Mouse (Mus musculus): ENCODE measurements at regions not wholly inside any gene's neighbourhood (a gene's known extent, or its start where the extent isn't known, plus 50 kb on each side); places are given as distances from the start of the nearest gene placed in this dataset.

DNA sequence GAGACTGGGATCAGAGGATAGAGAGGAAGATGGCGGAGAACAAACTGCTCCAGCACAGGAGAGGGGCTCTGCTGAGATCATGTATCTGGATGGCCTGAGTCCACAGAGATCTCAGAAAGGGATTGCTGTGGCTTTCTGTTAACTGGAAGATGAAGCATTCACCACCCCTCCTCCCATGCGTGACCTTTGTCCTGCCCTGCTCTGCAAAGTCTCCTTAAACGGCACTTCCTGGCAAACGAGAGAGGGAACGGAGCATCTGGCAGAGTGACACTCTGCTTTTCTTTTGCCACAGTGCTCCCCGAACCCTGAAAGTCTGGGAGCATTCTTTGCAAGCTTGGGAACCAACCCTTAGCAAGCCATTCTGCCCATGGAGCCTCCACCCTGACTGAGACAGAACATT, 147.1 kb downstream of the Adamts15 start:
- DNase-seq (ENCODE audit: inconsistent age in 2 of 2, low spot score in 1 of 2) = no peak

DNA sequence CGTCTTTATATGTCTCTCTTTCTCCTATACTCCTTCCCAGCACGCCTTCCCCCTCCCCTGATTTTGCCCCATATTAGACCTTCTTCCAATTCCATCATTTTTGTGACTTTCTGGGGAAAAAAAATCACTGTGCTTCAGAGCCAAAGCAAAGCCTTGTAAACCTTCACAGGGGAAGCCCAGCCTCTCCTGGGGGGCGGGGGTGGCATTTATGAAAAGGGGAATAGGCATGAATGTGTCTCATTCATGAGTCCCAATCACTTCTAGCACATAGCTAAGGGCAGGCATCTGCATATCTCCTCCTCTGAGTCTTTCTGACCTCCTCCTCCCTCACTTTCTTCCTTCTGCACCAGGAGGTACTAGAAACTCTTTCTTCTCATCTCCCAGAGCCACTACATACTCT, 149.8 kb downstream of the Adamts15 start:
- no peak for DNase-seq (ENCODE audit: inconsistent age in 2 of 2, low spot score in 1 of 2)

DNA sequence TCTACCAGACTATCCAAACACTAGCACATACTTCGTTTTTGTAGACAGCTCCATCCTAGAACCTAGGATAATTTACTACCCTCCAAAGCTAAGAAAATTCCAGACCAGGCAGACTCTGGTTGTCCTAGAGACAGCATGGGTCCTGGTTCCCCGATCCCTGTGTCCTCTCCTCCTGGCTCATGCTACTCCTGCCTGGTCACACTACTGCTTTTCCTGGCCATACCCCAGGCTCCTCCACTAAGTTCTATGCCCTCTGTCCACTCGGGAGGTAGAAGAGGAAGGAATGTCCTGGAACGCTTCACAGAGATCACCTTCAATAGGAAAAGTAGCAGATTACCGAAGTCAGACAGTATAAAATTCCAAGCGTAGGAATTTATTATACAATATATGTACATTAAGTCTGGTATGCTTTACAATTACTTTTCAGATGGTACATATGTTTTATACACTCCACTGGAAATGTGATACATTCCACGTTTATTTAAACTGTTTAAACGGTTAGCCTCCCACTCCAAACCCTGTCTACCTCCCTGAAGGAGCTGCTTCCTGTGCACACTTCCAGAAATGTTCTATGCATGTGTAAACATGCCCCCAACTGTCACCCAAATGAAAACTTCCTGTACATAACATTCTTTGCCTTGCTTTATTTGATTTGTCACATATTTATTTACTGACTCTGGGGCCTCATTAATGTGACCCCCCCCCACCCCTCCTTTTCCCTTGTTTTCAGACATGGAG, 151.6 kb downstream of the Adamts15 start:
- DNase-seq (ENCODE audit: inconsistent age in 2 of 2, low spot score in 1 of 2) = no peak

DNA sequence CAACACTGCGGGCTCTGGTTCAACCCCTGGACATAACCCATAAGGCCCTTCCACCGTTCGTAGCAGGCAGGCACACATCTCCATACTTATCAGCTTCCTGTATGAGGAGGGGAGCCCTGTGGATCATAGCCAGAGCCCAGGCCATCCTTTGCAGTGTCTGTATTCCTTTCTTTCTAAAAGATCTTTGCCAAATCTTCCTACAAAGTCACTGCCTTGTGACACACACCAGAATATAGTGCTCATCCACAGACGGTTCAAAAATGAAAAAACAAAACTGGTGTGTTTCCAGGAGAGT, 152.9 kb downstream of the Adamts15 start:
- no peak for DNase-seq (ENCODE audit: inconsistent age in 2 of 2, low spot score in 1 of 2)

DNA sequence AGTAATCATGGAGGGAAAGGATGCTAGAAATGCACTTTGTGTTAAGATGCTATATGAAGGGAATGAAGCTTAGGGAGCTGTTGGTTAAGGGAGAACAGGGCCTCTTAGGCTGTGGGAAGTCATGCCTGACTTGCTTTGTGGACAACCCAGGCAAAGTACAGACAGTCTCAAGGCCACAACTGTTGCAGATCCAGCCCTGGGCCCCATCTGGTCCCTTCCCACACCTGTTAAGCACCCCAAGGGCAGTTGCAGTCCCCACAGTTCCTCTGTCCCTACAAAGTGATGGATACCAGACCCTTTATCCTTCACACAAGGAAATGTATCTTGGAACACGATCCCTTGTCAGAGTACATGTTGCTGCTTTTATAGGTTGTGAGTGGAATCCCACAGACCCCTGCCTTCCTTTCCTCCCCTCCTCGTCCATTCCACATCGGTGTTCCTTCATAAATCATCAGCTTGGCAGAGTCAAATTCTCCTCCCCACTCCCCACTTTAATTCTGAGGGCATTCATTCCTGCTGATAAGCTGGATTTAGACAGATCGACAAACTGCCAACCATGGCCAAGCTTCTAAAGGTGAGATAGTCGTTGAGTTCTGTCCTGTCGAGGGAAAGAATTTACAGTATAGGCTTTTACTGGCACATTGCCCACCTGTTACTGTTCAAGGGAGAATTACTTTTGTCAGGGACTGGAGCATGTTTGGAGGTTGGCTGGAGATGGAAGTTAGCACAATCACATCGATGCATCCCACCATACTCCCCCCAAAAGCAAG, 153.4 kb downstream of the Adamts15 start:
- DNase-seq (ENCODE audit: inconsistent age in 2 of 2, low spot score in 1 of 2) = no peak

DNA sequence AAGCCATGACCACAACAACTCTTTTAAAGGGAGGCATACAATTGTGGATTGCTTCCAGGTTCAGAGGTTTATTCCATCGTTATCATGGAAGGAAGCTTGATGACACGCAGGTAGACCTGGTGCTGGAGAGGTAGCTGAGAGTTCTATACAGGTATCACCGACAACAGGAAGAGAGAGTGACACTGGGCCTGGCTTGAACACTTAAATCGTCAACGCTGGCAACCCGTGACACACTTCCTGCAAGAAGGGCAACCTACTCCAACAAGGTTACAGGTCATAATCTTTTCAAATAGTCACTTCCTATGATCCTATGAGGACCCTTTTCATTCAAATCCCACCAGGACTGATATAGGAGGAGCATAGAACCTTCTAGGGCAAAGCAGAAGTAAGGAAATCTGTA, 155.6 kb downstream of the Adamts15 start:
- DNase-seq (ENCODE audit: inconsistent age in 2 of 2, low spot score in 1 of 2) = no peak

DNA sequence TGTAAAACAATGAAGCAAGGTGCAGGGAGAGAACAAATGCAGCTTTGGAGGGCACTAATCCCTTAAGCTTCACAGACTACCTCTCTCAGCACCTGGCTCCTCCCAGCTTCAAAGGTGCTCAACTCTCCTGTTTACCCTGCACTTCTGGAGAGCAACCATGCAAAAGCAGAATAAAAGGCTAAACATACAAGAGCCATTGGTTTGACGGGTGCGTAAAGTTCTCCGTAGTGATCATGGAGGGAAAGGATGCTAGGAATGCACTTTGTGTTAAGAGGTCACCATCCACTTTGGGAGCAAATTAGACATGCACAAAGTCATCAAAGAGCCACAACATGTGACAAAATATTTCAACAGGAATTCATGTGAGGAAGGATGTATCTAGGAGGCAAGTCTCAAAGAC, 156.1 kb downstream of the Adamts15 start:
- no peak for DNase-seq (ENCODE audit: inconsistent age in 2 of 2, low spot score in 1 of 2)

DNA sequence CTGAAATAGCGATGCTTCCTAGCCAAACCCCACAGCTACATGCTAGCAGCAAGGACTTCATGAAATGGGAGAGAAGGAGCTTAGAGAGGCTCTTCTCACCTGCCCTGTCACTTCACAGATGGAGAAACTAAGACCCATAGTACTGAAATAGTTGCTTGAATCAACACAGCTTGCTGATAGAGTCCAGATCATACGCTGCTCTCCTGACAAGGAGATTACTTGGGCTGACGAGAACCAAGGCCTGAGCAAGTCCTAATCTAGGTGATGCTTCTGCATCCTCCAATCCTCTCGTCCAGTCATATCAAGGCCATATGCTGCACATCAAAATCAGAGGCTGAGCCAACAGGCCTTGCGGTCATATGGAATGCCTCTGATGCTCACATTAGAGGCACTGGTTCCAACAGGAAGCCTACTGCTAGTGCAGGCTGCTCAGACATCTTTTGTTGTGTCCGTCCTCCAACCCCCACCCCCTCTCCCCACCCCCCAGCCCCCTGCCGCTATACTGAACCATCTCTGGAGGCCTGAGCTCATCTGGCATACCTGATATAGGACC, 157.2 kb downstream of the Adamts15 start:
- no peak for DNase-seq (ENCODE audit: inconsistent age in 2 of 2, low spot score in 1 of 2)

DNA sequence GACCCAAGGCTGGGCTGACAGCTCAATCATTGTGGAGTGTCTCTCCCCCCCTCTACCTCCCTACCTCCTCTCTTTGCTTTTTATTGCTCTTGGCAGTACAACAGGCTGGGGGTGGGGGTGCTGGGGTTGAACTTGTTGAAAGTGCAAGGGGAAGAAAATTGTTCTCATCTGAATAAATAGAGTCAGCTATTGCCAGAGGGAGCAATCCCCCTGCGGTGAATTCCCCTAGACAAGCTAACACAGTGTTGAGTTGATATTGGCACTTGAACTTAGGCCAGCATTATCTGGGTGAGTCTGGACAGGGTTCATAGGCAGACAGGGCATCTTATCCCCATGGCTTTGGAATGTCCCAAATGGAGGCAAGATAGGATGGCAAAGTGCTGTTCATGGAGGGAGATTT, 159.3 kb downstream of the Adamts15 start:
- DNase-seq (ENCODE audit: inconsistent age in 2 of 2, low spot score in 1 of 2) = peak in 1 of 2 experiments; percentile 11

DNA sequence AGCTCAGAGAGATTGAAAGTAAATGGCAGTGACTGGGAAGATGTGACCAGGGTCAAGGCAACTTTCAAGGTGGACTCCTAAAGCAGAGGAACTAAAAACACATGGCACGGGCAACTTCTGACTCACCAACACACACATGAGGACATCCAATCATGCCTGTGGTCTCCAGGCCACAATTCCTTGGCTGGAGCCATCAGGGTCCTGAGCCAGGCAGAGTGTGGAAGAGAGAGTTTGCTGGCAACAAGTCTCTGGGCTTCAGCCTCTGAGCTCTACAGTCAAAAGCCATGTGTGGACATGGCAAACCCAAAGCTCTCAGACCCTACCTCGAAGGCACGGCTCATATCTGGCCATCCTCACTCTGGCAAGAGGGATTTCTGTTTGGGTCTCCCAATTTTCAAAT, 164.1 kb downstream of the Adamts15 start:
- peak in 1 of 2 experiments; percentile 36 for DNase-seq (ENCODE audit: inconsistent age in 2 of 2, low spot score in 1 of 2)

DNA sequence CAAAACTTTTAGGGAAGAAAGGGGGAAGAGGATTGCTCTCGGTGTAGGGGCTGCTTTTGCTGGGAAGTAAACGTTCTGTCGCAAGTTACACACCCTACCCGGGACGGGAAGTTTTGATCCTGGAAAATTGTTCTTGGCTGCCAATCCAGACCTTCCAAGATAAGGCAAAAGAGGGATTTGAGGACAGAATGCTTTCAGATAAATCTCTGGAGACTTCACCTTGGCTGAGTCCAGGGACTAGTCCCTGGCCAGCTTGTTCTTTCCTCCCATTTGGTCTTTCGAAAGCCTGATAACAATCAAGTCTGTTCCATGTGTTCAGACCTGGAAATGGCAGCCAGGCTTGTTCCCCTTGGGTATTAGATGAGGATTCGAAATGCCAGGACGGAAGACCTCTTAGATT, 164.8 kb downstream of the Adamts15 start:
- peak in 1 of 2 experiments; percentile 61 for DNase-seq (ENCODE audit: inconsistent age in 2 of 2, low spot score in 1 of 2)

DNA sequence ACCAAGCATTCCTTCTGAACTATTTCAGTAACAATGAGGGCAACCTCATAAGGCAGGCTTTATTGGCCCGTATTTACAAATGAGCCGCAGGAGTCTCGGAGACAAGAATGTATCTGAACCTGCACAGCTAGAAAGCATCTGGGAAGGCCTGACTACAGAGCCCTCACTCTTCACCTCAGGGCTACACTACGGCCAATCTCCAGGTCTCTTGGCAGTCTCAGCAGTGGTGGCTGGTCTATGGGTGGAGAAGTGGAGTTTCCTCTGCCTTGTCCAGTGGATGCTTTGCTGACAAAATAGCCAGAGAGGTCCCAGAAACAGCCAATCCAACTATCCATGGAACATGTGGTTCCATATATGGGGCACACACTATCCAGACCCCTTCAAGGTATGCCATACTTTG, 165.5 kb downstream of the Adamts15 start:
- no peak for DNase-seq (ENCODE audit: inconsistent age in 2 of 2, low spot score in 1 of 2)

DNA sequence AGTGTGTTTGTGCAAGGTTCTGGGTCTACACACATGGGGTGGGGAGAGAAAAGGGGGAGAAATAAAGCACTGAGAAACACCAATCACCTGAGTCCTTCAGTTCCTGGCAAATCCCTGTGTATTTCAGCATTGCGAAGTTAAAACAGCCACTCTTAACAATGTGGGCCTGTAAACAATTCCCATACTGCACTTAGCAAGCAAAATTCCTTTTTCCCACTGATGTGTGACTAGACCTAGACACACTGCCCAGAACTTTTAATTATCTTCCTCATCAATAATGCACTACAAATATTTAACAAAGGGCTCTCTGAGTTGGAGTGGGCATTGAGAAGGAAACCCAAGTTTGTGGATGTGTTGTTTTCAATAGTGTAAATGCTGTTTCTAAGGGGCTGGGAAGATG, 166.7 kb downstream of the Adamts15 start:
- DNase-seq (ENCODE audit: inconsistent age in 2 of 2, low spot score in 1 of 2) = no peak

DNA sequence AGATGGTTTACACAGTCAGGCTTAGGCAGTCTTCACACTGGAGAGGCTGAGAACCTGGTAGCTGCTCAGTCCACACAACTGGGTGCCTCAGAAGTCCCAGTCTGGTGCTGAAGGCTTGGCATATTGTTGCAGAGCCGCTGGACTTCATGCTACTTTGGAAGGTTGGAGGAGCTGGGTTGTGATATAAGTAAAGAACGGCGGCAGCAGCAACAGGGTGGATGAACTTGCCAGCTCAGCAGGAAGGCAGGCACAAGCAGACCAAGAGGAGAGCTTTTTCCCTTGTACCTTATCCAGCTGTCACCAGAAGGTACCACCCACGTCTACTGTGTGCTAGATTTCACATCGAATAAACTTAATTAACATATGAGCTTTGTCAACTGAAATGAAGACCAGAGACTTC, 167.4 kb downstream of the Adamts15 start:
- no peak for DNase-seq (ENCODE audit: inconsistent age in 2 of 2, low spot score in 1 of 2)

DNA sequence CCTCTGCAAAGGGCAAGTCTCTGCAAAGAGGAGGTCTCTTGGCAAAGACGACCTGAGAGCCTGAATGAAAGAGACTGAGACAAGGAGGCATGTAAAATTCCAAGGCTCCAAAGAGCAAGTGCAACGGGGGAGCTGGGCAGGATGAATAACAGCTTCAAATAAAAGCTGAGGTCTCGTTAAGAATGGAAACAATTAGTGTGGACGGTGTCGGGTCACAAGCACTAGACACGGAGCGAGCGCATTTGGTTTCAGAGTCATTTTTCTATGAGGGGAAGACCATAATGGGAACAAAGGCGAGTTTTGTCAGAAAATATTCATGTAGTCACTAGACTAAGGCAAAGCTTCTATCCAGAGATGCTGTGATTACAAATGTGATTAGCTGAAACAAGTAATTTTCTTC, 178.8 kb downstream of the Adamts15 start:
- no peak for DNase-seq (ENCODE audit: inconsistent age in 2 of 2, low spot score in 1 of 2)

DNA sequence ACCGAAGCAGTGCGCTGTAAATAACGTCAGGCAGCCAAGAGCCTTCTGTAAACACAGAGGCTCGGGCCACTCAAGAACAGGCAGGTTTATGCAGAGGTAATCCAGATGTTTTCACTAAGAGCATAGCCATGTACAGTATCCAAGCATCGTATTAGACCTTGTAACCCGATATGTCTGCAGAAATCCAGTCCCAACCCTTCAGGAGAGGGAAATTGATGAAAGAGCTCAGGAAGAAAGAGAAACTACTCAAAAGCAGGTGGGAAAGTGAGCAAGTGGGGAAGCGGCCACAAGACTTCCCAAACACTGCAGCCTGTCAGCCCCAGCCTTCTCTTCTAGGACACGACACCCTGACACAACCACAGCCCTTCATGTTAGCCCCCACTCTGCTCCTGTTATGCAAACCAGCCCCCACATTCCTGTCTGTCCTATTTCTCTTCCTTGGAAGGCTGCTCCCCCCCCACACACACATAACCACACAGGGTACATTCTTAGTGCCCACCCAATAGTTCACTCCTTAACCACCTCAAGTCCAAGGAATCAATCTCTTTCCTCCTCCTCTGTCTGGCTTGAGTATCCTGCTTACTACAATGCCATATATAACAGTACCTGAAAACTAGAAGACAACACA, 179.7 kb downstream of the Adamts15 start:
- DNase-seq (ENCODE audit: inconsistent age in 2 of 2, low spot score in 1 of 2) = no peak

DNA sequence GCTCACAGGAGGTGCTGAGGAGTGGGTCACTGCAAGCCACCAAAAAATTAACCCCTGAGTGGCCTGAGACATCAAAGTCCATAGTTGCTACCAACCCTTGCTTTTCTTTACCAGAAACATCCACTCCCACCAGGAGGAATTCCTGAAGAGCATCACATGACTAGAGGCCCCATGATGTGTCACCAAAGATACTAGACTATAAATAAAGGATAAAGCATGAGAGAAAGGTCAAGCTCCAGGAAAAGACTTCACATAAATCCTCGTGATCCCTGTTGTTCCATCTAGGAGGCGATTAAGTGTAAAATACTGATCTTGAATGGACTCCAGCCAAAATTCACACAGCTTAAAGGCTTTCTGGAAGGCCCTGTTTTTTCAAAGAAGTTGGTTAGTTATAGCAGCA, 190.6 kb downstream of the Adamts15 start:
- DNase-seq (ENCODE audit: inconsistent age in 2 of 2, low spot score in 1 of 2) = peak in 1 of 2 experiments; percentile 51

DNA sequence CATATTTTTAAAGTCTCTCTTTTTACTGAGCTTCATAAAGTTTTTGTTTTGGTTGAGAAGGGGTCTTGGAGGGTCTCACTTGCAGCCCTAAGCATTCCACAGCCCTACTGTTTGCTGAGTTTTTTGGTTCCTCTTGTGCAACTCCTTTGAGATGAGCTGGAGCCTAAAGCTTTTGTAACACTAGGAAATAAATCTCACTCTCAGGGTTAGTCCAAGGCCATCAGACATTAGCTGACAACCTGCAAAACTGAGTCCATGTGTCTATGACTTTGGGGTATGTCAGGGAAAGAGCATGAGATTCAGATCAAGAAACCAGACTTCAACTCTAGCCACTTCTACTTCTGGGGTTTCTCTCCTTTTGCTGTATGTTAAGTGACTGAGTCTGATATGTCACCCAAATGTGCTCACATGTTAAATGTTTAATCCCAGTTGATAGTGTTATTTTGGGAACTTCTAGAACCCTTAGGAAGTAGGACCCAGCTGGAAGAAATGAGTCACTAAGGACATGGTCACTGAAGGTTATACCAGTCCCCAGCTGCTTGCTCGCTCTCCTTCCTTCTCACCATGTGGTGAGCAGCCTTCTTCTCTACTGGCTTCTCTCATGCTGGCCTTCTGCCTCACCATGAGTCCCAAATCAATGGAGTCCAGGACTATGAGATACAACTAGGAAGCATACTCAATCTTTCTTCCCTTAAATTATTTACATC, 198.7 kb downstream of the Adamts15 start:
- DNase-seq (ENCODE audit: inconsistent age in 2 of 2, low spot score in 1 of 2) = peak; percentile 30 to 87

DNA sequence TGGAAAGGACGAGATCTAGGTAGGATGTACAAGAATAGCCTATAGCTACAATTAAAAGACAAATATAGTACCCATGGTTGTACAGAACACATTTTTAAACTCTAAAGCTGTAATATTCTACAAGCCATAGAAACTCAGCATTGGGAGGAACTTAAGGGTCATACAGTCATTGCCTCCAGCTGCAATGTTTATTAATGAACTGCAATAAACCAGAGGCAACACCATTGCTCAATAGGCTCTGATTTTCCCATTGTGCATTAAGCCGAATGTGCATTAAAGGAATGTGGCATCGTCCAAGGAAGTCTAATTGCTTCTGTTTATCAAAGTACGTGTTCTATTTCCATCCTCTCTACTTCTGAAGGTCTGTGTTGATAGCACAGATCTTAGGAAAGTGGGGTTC, 200.4 kb downstream of the Adamts15 start:
- no peak for DNase-seq (ENCODE audit: inconsistent age in 2 of 2, low spot score in 1 of 2)

DNA sequence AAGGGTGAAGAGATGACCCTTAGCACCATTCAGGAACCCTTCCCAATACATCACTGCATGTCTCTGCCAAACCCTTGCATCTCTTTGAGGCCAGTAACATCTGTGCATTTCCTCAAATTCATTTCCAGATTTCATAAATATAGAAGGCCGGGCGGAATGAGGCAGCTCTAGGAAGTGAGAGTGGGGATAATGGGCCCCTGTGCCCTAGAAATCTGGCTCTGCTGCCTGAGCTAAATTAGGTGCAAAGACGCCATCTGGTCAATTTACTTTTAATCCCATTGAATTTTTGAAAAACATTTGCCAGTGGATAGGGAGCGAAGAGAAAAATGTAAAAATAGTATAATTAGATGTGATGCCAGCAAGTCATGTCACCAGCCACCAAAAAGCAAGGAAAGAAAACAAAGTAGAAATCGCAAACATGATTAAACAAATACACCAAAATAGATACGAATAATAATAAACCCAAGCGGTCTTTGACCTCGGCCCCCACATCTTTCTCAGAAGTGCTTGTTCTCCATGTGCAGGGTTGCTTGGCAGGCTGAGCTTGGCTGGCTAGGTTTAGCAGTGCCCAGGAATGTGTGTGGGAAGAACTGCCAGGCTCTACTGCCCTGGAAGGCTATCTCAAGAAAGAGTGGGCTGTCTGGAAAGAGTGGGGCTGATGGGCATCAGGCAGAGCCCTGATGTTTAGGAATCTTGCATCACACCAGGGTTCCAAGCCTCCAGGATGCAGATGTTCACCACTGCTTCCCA, 205.7 kb downstream of the Adamts15 start:
- no peak for DNase-seq (ENCODE audit: inconsistent age in 2 of 2, low spot score in 1 of 2)

DNA sequence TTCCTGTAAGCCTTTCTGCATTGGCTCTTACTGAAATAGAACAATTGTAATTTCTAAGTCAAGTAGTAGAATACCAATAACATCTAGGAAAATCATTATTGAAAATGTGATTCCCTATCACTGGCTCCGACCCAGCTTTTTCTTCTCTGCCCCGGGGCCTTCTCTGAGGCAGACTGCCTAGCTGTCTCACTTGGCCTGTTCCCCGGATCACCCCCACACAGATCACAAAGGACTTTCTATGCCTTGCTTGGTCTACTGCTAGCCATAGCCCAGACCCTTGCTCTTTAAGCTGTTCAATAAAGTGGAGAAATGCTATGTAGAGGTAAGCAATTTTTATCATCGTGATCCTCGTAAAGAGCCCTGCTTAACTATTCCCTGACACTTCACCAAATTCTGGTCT, 212.1 kb downstream of the Adamts15 start:
- DNase-seq (ENCODE audit: inconsistent age in 2 of 2, low spot score in 1 of 2) = no peak
